Mouse (Mus musculus): ENCODE results near the gene Trim47. TPM values are rescaled to one million over a fixed set of nuclear protein-coding genes. Genes with fewer than 3 reads are reported as not detected.

The Trim47 gene
- total and polyA plus RNA-seq, 2 experiments, result 2.9 to 4.6 TPM

- H3K27ac ChIP-seq (replicated peaks; ENCODE audit: insufficient read depth, low read depth, low read length), result peak overlapping the region; percentile 70
- DNase-seq (ENCODE audit: extremely low read depth, low read depth, low spot score), result peak; percentile 64
Observed at GRCm38 (mm10) chr11:116104006-116104646, 22.9 kb downstream of the Trim47 start.

DNA sequence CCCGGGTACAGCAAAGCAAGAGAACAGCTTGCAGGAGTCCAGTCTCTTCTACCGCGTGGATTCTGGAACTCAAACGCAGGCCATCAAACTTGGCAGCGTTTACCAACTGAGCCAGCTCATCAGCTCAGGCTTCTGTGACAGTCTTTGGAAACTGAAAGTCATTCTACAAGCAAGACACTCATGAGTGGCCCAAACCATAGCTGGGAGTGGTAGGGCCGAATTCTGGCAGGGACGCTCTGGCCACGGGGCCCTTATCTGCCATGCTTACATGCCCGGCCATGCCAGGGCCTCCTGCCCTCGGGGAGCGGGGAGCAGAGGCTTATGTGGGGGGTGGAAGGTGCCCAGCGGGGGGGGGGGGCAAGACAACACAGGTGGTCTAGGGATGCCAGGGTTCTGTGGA, 23.4 kb downstream of the Trim47 start:
- Histone ChIP-seq H3K4me1 (ENCODE audit: control insufficient read depth, insufficient read depth, low read length) (peaks cover 42% of the 10 kb centered on the region), H3K9ac (ENCODE audit: low read depth, low read length) (no peak overlapping the region), H3K79me2 (ENCODE audit: control insufficient read depth, insufficient read depth, low read length) (peaks cover 2% of the 10 kb centered on the region; the same call in 1 of the 2 replicates), H3K4me3 (ENCODE audit: insufficient read depth, low read depth, low read length) (no peak overlapping the region), H3K36me3 (ENCODE audit: control insufficient read depth, insufficient read depth, low read length) (no peaks in the 10 kb centered on the region), H3K27ac (replicated peaks; ENCODE audit: insufficient read depth, low read depth, low read length) (peak overlapping the region; percentile 48), H3K27me3 (ENCODE audit: control insufficient read depth, insufficient read depth, low read length) (no peaks in the 10 kb centered on the region)
- peak; percentile 57 for DNase-seq (ENCODE audit: extremely low read depth, low read depth, low spot score)
- TF ChIP-seq POLR2A (IDR thresholded peaks at IDR 0.05; ENCODE audit: extremely low read depth, insufficient read depth, low read length), result no peak
- no peak for TF ChIP-seq CTCF (IDR thresholded peaks at IDR 0.05; ENCODE audit: low read depth, low read length)
- WGBS, result 33% methylated on average over 12 of the region's 12 CpGs

More at GRCm38 (mm10) chr11:116104006-116104646, 22.9 kb downstream of the Trim47 start:
- H3K4me1 ChIP-seq (ENCODE audit: control insufficient read depth, insufficient read depth, low read length), result peaks cover 45% of the 10 kb centered on the region
- no peak overlapping the region for H3K4me3 ChIP-seq (ENCODE audit: insufficient read depth, low read depth, low read length)
- H3K27me3 ChIP-seq (ENCODE audit: control insufficient read depth, insufficient read depth, low read length), result no peaks in the 10 kb centered on the region
- TF ChIP-seq POLR2A (IDR thresholded peaks at IDR 0.05; ENCODE audit: extremely low read depth, insufficient read depth, low read length), result no peak
- TF ChIP-seq CTCF (IDR thresholded peaks at IDR 0.05; ENCODE audit: low read depth, low read length), result no peak
- 36% methylated on average over 14 of the region's 14 CpGs for WGBS
- peak overlapping the region; percentile 14; the same call in 1 of the 2 replicates for H3K9ac ChIP-seq (ENCODE audit: low read depth, low read length)
- no peaks in the 10 kb centered on the region for H3K36me3 ChIP-seq (ENCODE audit: control insufficient read depth, insufficient read depth, low read length)
- H3K79me2 ChIP-seq (ENCODE audit: control insufficient read depth, insufficient read depth, low read length), result peaks cover 2% of the 10 kb centered on the region; the same call in 1 of the 2 replicates

- peak overlapping the region; percentile 40 for H3K9ac ChIP-seq (ENCODE audit: low read depth, low read length)
Observed at GRCm38 (mm10) chr11:116102472-116102871, 24.5 kb downstream of the Trim47 start.

DNA sequence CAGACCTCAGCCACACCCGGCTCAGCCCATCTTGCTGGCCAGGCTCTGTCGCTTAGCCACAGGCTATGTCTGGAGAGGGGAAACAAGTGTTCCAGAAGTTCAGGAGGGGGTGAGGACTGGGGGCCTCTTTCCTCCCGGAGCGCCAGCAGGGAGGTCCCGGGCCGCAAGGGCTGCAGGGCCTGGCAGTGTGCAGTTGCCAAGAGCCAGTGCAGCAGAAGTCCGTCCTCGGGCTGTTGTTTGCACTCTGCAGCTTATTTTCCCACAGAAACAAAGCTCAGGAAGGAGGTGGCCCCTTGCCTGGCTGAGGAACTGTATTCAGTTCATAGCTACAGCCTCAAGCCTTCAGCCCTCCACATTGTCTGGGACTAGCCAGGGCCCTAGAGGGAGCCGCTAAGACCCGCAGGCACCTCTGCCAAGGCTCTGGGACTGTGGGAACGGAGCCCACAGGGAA, 25.1 kb downstream of the Trim47 start:
- Histone ChIP-seq H3K27ac (replicated peaks; ENCODE audit: insufficient read depth, low read depth, low read length) (peak overlapping the region; percentile 78), H3K27me3 (ENCODE audit: control insufficient read depth, insufficient read depth, low read length) (no peaks in the 10 kb centered on the region), H3K4me3 (ENCODE audit: insufficient read depth, low read depth, low read length) (peak overlapping the region; percentile 29; the same call in 1 of the 2 replicates), H3K79me2 (ENCODE audit: control insufficient read depth, insufficient read depth, low read length) (peaks cover 2% of the 10 kb centered on the region; the same call in 1 of the 2 replicates), H3K36me3 (ENCODE audit: control insufficient read depth, insufficient read depth, low read length) (no peaks in the 10 kb centered on the region), H3K4me1 (ENCODE audit: control insufficient read depth, insufficient read depth, low read length) (peaks cover 36% of the 10 kb centered on the region), H3K9ac (ENCODE audit: low read depth, low read length) (peak overlapping the region; percentile 40)
- WGBS, result 25% methylated on average over 11 of the region's 11 CpGs
- TF ChIP-seq POLR2A (IDR thresholded peaks at IDR 0.05; ENCODE audit: extremely low read depth, insufficient read depth, low read length) (no peak), CTCF (IDR thresholded peaks at IDR 0.05; ENCODE audit: low read depth, low read length) (no peak)
- DNase-seq (ENCODE audit: extremely low read depth, low read depth, low spot score), result peak; percentile 43

More at GRCm38 (mm10) chr11:116102472-116102871, 24.5 kb downstream of the Trim47 start:
- TF ChIP-seq POLR2A (IDR thresholded peaks at IDR 0.05; ENCODE audit: extremely low read depth, insufficient read depth, low read length) (no peak), CTCF (IDR thresholded peaks at IDR 0.05; ENCODE audit: low read depth, low read length) (no peak)
- Histone ChIP-seq H3K27me3 (ENCODE audit: control insufficient read depth, insufficient read depth, low read length) (no peaks in the 10 kb centered on the region), H3K4me1 (ENCODE audit: control insufficient read depth, insufficient read depth, low read length) (peaks cover 38% of the 10 kb centered on the region), H3K27ac (replicated peaks; ENCODE audit: insufficient read depth, low read depth, low read length) (peak overlapping the region; percentile 78), H3K36me3 (ENCODE audit: control insufficient read depth, insufficient read depth, low read length) (no peaks in the 10 kb centered on the region), H3K79me2 (ENCODE audit: control insufficient read depth, insufficient read depth, low read length) (peaks cover 2% of the 10 kb centered on the region; the same call in 1 of the 2 replicates), H3K4me3 (ENCODE audit: insufficient read depth, low read depth, low read length) (no peak overlapping the region)
- 46% methylated on average over 3 of the region's 4 CpGs for WGBS
- DNase-seq (ENCODE audit: extremely low read depth, low read depth, low spot score), result no peak

- H3K36me3 ChIP-seq (ENCODE audit: control insufficient read depth, insufficient read depth, low read length), result no peaks in the 10 kb centered on the region
- peaks cover 36% of the 10 kb centered on the region for H3K4me1 ChIP-seq (ENCODE audit: control insufficient read depth, insufficient read depth, low read length)
- no peak for TF ChIP-seq CTCF (IDR thresholded peaks at IDR 0.05; ENCODE audit: low read depth, low read length)
- no peak for TF ChIP-seq POLR2A (IDR thresholded peaks at IDR 0.05; ENCODE audit: extremely low read depth, insufficient read depth, low read length)
- peak; percentile 50 for DNase-seq (ENCODE audit: extremely low read depth, low read depth, low spot score)
- H3K79me2 ChIP-seq (ENCODE audit: control insufficient read depth, insufficient read depth, low read length), result peaks cover 1% of the 10 kb centered on the region; the same call in 1 of the 2 replicates
- peak overlapping the region; percentile 78 for H3K27ac ChIP-seq (replicated peaks; ENCODE audit: insufficient read depth, low read depth, low read length)
- H3K27me3 ChIP-seq (ENCODE audit: control insufficient read depth, insufficient read depth, low read length), result no peaks in the 10 kb centered on the region
- 51% methylated on average over 7 of the region's 7 CpGs for WGBS
- H3K4me3 ChIP-seq (ENCODE audit: insufficient read depth, low read depth, low read length), result no peak overlapping the region
- peak overlapping the region; percentile 42 for H3K9ac ChIP-seq (ENCODE audit: low read depth, low read length)
Observed at GRCm38 (mm10) chr11:116100839-116101238, 26.2 kb downstream of the Trim47 start.

- Histone ChIP-seq H3K27ac (replicated peaks; ENCODE audit: insufficient read depth, low read depth, low read length) (peak overlapping the region; percentile 85), H3K9ac (ENCODE audit: low read depth, low read length) (peak overlapping the region; percentile 77), H3K27me3 (ENCODE audit: control insufficient read depth, insufficient read depth, low read length) (no peaks in the 10 kb centered on the region), H3K79me2 (ENCODE audit: control insufficient read depth, insufficient read depth, low read length) (no peaks in the 10 kb centered on the region; the same call in 1 of the 2 replicates), H3K4me1 (ENCODE audit: control insufficient read depth, insufficient read depth, low read length) (peaks cover 36% of the 10 kb centered on the region), H3K4me3 (ENCODE audit: insufficient read depth, low read depth, low read length) (peak overlapping the region; percentile 54), H3K36me3 (ENCODE audit: control insufficient read depth, insufficient read depth, low read length) (no peaks in the 10 kb centered on the region)
- 17% methylated on average over 6 of the region's 6 CpGs for WGBS
- TF ChIP-seq POLR2A (IDR thresholded peaks at IDR 0.05; ENCODE audit: extremely low read depth, insufficient read depth, low read length) (peak; percentile 72), CTCF (IDR thresholded peaks at IDR 0.05; ENCODE audit: low read depth, low read length) (no peak)
- peak; percentile 91 for DNase-seq (ENCODE audit: extremely low read depth, low read depth, low spot score)
Observed at GRCm38 (mm10) chr11:116100385-116100784, 26.6 kb downstream of the Trim47 start.
